Mouse (Mus musculus) liver, adult (tissue): ENCODE measurements around the gene 2310079G19Rik.

Source experiments
- GATA4 ChIP-seq: IDR thresholded peaks from 2 replicates; pipeline ENCODE4 v1.6.1; 2014; ENCODE audit warnings: mild to moderate bottlenecking, low read length; ENCODE audit not compliant: insufficient replicate concordance

Gene 2310079G19Rik

GRCm38 (mm10) chr16:88592758-88593157 lies 34.7 kb downstream of the 2310079G19Rik start:
- no peak for TF ChIP-seq GATA4

DNA sequence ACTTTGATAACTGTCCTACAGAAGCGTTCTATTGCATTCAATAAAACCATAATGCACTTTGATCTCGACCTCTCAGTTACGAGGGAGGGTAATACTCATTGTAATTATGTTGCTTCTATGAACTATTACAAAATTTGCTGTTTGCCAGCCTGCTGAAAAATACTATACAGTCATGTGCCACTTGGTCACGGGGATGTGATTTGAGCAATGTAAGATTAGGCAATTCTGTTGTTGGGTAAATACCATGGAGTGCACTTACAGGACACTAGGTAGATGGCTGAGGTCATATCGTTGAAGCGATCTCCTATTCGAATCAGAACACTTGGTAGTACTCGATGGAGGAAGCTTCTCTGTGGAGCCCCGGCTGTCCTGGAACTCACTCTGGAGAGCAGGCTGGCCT lies 44.1 kb downstream of the 2310079G19Rik start:
- no peak for TF ChIP-seq GATA4
